Mouse (Mus musculus) neural tube, postnatal 0 days (tissue): ENCODE data around the gene Renbp. TPM values are rescaled to one million over a fixed set of nuclear protein-coding genes. Genes with fewer than 3 reads are reported as not detected.

Experiments used
- polyA plus RNA-seq: library from polyadenylated mRNA; unstranded; fragments of >200 nt; fragmentation: Nextera tagmentation; extraction: Ambion mirVana; gene quantifications from 2 replicates; pipeline ENCODE4 v1.2.1, GENCODE M21; 2015

The Renbp gene
- polyA plus RNA-seq: 12.8 and 15.2 TPM in 2 replicates

DNA sequence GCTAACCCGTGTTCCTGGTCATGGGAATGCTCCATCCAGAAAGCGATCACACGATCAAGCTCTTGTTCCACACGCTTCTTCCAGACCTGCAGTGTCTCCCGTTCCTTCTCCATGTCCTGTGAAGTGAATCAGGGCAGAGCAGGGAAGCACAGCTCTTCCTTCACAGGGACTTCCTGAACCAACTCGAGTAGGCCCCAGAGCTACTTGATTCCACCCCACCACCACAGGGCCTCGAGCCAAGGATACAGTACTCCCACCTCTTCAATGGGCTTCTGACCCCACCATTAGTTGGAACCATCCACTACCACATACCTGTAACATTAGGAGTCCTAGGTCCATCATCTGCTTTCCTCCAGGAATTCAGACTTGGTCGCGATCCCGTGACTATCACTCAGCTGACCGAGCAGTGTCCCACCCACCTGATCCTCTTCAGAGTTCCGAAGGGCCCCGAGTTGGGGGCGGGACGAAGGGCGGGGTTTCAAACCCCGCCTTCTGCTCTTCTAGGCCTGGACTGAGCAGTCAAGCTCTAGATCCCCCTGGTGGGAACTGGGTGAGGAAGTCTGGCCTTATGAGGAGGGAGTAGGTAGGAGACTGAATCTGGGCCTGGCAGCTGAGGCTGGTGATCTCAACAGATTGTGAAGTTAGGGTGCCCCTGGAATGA lies at the start of gene Renbp:
Renbp (minus strand) TSS at position 449 of the 661 bp plus-strand sequence.

GRCm38 (mm10) chrX:73966248-73967176 lies 35.9 kb upstream of the Renbp start, which contains the start of gene Hcfc1:
Gene Hcfc1, minus strand, starts transcription at chrX:73966357.

GRCm38 (mm10) chrX:73921823-73922549 lies 8.7 kb downstream of the Renbp start, which contains the start of the genes Arhgap4 and Naa10:
Gene Arhgap4, minus strand, starts transcription at chrX:73921870.
Gene Naa10, minus strand, starts transcription at chrX:73921944.

GRCm38 (mm10) chrX:73895719-73896118 lies 34.9 kb downstream of the Renbp start, which contains the start of gene L1cam:
Gene L1cam, minus strand, starts transcription at chrX:73896105.

DNA sequence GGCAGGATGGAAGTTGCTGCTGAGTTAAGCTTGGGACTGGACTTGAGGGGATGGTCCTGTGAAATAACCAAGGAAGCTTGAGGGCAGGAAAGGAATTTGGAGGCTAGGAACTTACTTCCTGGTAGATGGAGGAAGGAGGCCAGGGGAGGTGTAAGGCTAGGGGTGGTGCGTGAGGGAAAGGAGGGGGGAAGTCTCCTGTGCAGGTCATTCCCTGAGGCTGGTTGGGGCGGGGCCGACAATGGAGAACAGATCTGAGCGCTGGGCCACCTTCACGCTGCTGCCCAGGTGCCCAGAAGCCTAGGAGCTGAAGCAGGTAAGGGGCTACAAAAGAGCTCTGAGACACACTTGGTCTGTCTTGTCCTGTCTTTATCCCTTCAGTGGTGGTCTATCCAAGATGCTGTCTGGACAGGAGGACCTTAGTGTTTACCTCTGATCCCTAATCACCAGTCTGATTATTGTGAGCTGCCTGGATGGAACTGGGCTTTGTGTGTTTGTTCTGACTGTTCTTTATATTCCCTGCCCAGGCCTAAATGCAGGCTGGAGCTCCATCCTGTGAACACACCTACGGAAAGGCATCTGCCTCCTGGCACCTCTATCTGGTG lies 39.0 kb downstream of the Renbp start, which contains the start of gene Avpr2:
Avpr2 (plus strand) TSS at position 552 of the 602 bp plus-strand sequence.

Other genes starting within 250 kb of the Renbp start
- gene Bcap31, start 214.7 kb downstream of the Renbp start, polyA plus RNA-seq: 152 and 157 TPM in 2 replicates
- gene Abcd1, start 214.3 kb downstream of the Renbp start, polyA plus RNA-seq: 11.4 and 13.1 TPM in 2 replicates
- 2.4 and 3.4 TPM in 2 replicates for gene Plxnb3, start 173.8 kb downstream of the Renbp start, polyA plus RNA-seq
- 2.1 and 2.8 TPM in 2 replicates for gene Srpk3, start 156.4 kb downstream of the Renbp start, polyA plus RNA-seq
- 244 and 280 TPM in 2 replicates for gene Idh3g, start 144.0 kb downstream of the Renbp start, polyA plus RNA-seq
- gene Ssr4, start 143.8 kb downstream of the Renbp start, polyA plus RNA-seq: 211 and 212 TPM in 2 replicates
- 4.0 and 4.7 TPM in 2 replicates for gene Pdzd4, start 105.9 kb downstream of the Renbp start, polyA plus RNA-seq
- gene Avpr2, start 38.7 kb downstream of the Renbp start, polyA plus RNA-seq: not detected in 2 replicates
- 55.5 and 73.7 TPM in 2 replicates for gene L1cam, start 34.7 kb downstream of the Renbp start, polyA plus RNA-seq
- 1.9 and 2.2 TPM in 2 replicates for gene Arhgap4, start 9.0 kb downstream of the Renbp start, polyA plus RNA-seq
- gene Naa10, start 8.9 kb downstream of the Renbp start, polyA plus RNA-seq: 118 TPM in 2 replicates
- gene Hcfc1, start 35.5 kb upstream of the Renbp start, polyA plus RNA-seq: 27.8 and 31.0 TPM in 2 replicates
- 39.7 and 41.8 TPM in 2 replicates for gene Irak1, start 93.1 kb upstream of the Renbp start, polyA plus RNA-seq
- gene Opn1mw, start 196.6 kb upstream of the Renbp start, polyA plus RNA-seq: not detected in 2 replicates
- gene Mecp2, start 204.5 kb upstream of the Renbp start, polyA plus RNA-seq: 10.4 and 12.3 TPM in 2 replicates
- gene Tex28, start 237.0 kb upstream of the Renbp start, polyA plus RNA-seq: not detected in 2 replicates
- gene Tktl1, start 246.4 kb upstream of the Renbp start, polyA plus RNA-seq: 0.06 and 0.11 TPM in 2 replicates